Mouse (Mus musculus) spleen, embryonic (tissue): ENCODE data around the gene Gm20388.

Experiments used
- CTCF ChIA-PET: fragments of 350-600 bp; sonication (Branson Sonifier 250); formaldehyde crosslinking; loops from one replicate; lab custom pipeline; 2022; lab: Charles Lee

Gm20388 gene

DNA sequence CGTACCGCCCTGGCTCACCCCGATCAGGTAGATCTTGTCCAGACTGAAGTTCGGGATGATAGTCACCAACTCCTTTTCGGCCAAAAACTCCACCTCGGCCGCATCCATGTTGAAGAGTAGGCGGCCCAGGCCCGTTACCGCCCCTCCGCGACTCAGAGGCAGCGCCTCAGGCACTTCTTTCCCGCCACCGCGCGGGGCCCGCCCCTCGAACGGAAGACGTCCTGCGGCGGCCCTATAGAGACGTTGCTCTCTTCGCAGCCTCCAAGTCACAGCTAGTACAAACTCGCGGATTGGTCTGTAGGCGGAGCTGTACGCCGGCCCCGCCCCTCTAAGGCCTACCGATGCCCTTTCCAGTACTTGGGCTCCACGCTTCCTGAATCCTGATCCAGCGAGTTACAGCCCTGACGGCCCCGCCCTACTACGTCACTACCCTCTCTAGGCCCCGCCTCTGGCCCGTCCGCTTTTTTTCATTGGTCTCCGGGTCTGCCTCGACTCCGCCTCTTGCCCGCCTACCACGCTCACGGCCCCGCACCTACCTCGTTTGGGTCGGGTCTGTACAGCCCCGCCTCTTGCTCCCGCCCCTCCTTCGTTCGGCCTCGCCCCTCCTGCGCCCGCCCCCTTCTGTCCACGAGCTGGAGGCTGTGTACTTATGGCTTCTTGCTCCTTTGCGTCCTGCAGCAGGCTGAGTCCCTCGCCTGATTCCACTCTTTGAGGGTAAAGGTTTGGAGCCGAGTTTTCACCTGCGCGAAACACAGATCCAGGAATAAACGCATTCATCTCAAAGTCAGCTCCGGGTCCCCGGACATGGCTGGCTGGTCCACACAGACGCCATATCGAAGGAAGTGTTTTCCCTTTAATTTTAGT lies 678.5 kb downstream of the Gm20388 start, which contains the start of gene Gins2:
Gene Gins2, minus strand, starts transcription at position 397 of the 864 bp plus-strand sequence.
- CTCF ChIA-PET = no interaction called here

- CTCF ChIA-PET = interaction anchor here (0.6 kb wide), 1 partner anchor 21 kb away, joined by 3 read pairs; no protein-coding TSS in a partner anchor
These were observed 679.3 kb downstream of the Gm20388 start for GRCm38 (mm10) chr8:120589921-120590320.

DNA sequence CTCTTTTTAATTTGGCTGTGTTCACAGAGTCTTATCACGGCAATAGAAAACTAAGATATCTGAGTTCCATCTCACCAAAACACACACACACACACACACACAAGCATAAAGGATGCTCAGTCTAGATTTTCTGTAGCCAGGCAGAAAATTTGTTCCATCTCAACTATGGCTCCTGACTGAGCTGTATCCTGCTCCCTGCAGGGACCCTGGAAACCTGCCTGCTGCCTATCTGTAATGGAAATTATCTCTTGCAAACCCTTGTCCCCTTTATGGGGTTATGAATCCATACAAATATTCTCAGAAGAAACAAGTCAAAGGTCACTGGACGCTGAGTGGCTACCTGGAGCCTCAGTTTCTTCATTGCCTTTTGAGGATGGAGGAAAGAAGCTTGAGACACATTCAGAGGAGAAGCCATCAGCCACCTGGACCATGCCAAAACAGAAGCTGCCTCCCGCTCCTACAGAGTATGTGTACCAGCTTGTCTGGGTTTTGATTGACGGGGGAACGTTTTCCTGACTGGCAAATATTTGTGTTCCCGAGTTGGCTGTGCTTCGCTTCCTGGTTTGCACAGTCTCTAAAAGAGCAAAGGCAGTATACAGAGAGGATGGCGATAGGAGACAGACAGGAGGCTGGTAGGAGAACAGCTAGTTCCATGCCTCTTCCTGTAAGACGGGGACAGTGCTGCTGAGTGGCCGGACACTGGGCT lies 681.1 kb downstream of the Gm20388 start:
- CTCF ChIA-PET = no interaction called here

GRCm38 (mm10) chr8:120594571-120594970 lies 683.9 kb downstream of the Gm20388 start:
- CTCF ChIA-PET = no interaction called here

- CTCF ChIA-PET = interaction anchor here (0.7 to 1.4 kb wide), 3 partner anchors 16 to 129 kb away, joined by 3 to 5 read pairs (median 3); no protein-coding TSS in a partner anchor
These were observed 685.3 kb downstream of the Gm20388 start for GRCm38 (mm10) chr8:120595963-120596362.

DNA sequence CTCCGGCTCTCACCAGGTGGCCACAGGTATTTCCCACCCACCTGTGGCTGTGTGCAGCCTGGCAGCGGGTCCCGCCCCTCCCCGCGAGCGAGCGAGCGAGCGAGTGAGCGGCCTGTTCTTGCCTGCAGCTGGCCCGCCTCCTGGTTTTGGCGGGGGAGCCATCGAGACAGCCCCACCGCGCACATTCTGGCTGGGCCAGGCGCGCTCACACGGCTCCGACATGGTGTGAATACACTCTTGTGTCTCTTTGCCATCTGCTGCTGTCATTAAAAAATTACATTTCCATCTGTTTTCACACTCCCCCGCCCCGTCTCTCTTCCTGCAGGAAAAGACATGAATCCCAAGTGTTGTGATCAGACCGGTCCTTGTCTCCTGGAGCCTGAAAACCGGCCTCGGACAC lies 687.9 kb downstream of the Gm20388 start:
- CTCF ChIA-PET = no interaction called here

DNA sequence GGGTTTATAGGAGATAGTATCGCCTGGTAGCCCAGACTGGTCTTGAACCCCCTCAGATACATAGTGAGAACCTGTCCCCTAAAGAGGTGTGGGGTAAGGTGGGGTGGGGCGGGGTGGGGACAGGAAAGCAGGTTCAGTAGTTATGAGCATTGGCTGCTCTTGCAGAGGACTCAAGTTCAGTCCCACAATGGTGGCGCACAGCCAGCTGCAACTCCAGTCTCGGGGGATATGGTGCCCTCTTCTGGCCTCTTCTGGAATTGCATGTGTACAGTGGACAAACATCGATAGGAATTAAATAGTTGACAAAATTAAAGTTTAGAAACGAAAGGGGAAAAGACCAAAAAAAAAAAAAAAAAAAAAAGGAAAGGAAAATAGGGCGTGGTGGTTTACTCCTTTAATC lies 688.9 kb downstream of the Gm20388 start:
- CTCF ChIA-PET = interaction anchor here (0.6 kb wide), 4 partner anchors 86 to 1154 kb away, joined by 3 to 6 read pairs (median 4); no protein-coding TSS in a partner anchor

DNA sequence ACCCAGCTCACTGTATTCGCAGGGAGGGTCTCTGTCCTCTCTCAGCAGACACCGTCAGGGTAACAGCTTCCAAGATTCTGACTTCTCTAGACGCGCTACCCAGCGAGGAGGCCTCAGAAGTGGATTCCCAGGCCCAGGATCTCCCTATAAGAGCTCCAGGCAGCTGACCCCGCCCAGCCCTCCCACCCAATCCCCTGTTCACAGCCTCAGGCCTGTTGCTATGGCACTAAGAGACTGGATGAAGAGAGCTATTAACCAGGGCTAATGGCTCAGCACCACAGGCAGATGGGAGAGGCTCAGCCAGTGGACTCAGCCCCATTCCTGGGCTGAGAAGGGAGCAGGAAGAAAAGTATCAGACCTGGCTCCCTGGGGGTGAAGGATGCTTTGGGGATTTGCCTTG lies 692.0 kb downstream of the Gm20388 start:
- CTCF ChIA-PET = no interaction called here

DNA sequence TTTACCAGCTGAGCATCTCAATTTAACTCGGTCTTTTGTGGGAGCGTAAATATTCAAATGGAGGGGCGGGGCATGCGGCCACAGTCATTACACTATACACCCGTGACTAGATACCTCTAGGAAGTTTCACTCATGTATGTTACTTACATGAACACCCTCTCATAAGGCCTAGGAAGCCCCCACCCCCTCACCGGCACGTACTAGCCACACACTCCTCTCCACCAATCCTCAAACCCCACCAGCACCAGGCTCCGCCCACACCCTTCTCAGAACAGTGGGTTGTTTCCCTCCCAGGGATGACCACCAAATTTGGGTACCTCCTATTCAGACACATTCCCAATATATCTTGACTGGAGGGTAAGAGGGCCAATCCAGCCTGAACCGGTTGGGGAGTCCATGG lies 696.8 kb downstream of the Gm20388 start:
- CTCF ChIA-PET = no interaction called here

DNA sequence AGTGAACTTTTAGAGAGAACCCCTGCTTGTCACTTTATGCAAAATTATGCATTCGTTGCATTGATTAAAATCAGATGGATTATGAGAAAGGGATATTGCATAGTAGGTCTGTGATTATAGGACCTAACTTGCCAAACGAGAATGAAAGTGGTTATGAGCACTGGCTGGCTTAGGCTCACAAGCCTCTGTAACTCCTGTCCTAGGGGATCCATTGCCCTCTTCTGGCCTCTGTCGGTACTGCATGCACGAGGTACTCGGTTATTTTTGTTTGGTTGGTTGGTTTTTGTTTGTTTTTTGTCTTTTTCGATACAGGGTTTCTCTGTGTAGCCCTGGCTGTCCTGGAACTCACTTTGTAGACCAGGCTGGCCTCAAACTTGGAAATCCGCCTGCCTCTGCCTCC lies 697.2 kb downstream of the Gm20388 start:
- CTCF ChIA-PET = no interaction called here

DNA sequence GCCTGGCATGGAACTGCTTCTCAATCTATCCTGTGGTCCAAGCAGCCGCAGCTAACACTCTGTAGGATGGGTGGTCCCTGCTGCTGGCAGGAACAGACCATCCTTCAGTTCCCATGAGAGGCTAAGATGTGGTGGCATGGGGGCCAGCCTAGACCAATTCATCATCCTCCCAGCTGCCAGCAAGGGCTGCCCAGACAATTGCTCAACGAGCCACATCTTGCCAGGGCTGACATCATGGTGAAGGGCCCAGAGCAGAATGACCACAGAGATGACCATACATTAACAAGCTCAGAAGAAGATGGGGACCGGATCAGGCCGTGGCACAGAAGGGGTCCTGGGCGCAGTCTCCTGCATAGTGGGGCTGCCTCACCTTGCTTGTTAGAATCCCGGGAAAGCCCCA lies 700.2 kb downstream of the Gm20388 start:
- CTCF ChIA-PET = no interaction called here

- CTCF ChIA-PET = interaction anchor here (0.6 kb wide), 1 partner anchor 213 kb away, joined by 3 read pairs; no protein-coding TSS in a partner anchor
These were observed 703.9 kb downstream of the Gm20388 start for GRCm38 (mm10) chr8:120614491-120614890.

GRCm38 (mm10) chr8:120616663-120617626 lies 706.3 kb downstream of the Gm20388 start:
- CTCF ChIA-PET = interaction anchor here (0.5 to 1.5 kb wide), 3 partner anchors 47 to 1689 kb away, joined by 3 to 8 read pairs (median 4); no protein-coding TSS in a partner anchor

- CTCF ChIA-PET = interaction anchor here (0.6 to 1.5 kb wide), 3 partner anchors 17 to 537 kb away, joined by 3 to 5 read pairs (median 4); no protein-coding TSS in a partner anchor
These were observed 707.5 kb downstream of the Gm20388 start for GRCm38 (mm10) chr8:120618110-120618509.

GRCm38 (mm10) chr8:120619235-120620180 lies 708.9 kb downstream of the Gm20388 start:
- CTCF ChIA-PET = interaction anchor here (0.5 to 0.7 kb wide), 2 partner anchors 78 to 342 kb away, joined by 4 read pairs; no protein-coding TSS in a partner anchor

GRCm38 (mm10) chr8:120620441-120620840 lies 709.8 kb downstream of the Gm20388 start:
- CTCF ChIA-PET = no interaction called here

DNA sequence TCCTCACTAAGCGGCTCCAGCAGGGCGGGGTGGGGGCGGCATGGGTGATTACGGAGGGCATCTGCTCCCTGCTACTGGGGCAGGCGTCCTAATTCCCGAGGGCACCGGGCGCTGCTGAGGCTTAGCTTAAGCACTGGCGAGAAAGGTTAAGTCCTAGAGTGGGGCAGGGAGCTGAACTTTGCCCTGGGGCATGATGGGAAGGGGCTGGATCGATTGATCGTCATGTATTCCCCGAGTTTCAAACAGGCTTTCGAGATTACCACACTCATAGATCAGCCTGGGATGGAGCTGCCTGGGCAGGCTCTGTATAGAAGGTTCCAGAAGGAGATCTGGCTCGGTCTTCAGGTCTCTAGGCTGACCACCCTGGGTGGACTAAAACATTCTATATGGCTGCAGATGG lies 711.5 kb downstream of the Gm20388 start:
- CTCF ChIA-PET = interaction anchor here (0.7 kb wide), 1 partner anchor 655 kb away, joined by 4 read pairs; no protein-coding TSS in a partner anchor

GRCm38 (mm10) chr8:120623608-120624007 lies 713.0 kb downstream of the Gm20388 start:
- CTCF ChIA-PET = interaction anchor here (1.1 kb wide), 1 partner anchor 219 kb away, joined by 7 read pairs; no protein-coding TSS in a partner anchor

- CTCF ChIA-PET = no interaction called here
These were observed 715.8 kb downstream of the Gm20388 start for GRCm38 (mm10) chr8:120626461-120626860.
